Mouse (Mus musculus): ENCODE measurements at regions not wholly inside any gene's neighbourhood (a gene's known extent, or its start where the extent isn't known, plus 50 kb on each side); places are given as distances from the start of the nearest gene placed in this dataset.

- DNase-seq (ENCODE audit: low read depth, low spot score) = no peak
Measured at GRCm38 (mm10) chr7:72590351-72591115, 284.1 kb upstream of the Mctp2 start.

- DNase-seq (ENCODE audit: low read depth, low spot score) = no peak
Measured at GRCm38 (mm10) chr7:72592110-72592509, 285.7 kb upstream of the Mctp2 start.

GRCm38 (mm10) chr7:72592649-72593048, 286.2 kb upstream of the Mctp2 start:
- DNase-seq (ENCODE audit: low read depth, low spot score) = no peak

- DNase-seq (ENCODE audit: low read depth, low spot score) = no peak
Measured at GRCm38 (mm10) chr7:72593259-72593658, 286.9 kb upstream of the Mctp2 start.

- no peak for DNase-seq (ENCODE audit: low read depth, low spot score)
Measured at GRCm38 (mm10) chr7:72594741-72595140, 288.3 kb upstream of the Mctp2 start.

- no peak for DNase-seq (ENCODE audit: low read depth, low spot score)
Measured at GRCm38 (mm10) chr7:72596985-72597384, 290.6 kb upstream of the Mctp2 start.

- DNase-seq (ENCODE audit: low read depth, low spot score) = no peak
Measured at GRCm38 (mm10) chr7:72601933-72602332, 295.5 kb upstream of the Mctp2 start.

GRCm38 (mm10) chr7:72609791-72610190, 303.4 kb upstream of the Mctp2 start:
- DNase-seq (ENCODE audit: low read depth, low spot score) = no peak

GRCm38 (mm10) chr7:72615232-72615631, 308.8 kb upstream of the Mctp2 start:
- no peak for DNase-seq (ENCODE audit: low read depth, low spot score)

GRCm38 (mm10) chr7:72627369-72627768, 321.0 kb upstream of the Mctp2 start:
- DNase-seq (ENCODE audit: low read depth, low spot score) = no peak

GRCm38 (mm10) chr7:72639566-72639965, 333.2 kb upstream of the Mctp2 start:
- DNase-seq (ENCODE audit: low read depth, low spot score) = peak; percentile 52

GRCm38 (mm10) chr7:72675018-72675417, 368.6 kb upstream of the Mctp2 start:
- DNase-seq (ENCODE audit: low read depth, low spot score) = no peak

- DNase-seq (ENCODE audit: low read depth, low spot score) = no peak
Measured at GRCm38 (mm10) chr7:72685803-72686202, 379.4 kb upstream of the Mctp2 start.

GRCm38 (mm10) chr7:72687356-72687755, 380.9 kb upstream of the Mctp2 start:
- DNase-seq (ENCODE audit: low read depth, low spot score) = peak; percentile 19

GRCm38 (mm10) chr7:72691396-72691795, 385.0 kb upstream of the Mctp2 start:
- DNase-seq (ENCODE audit: low read depth, low spot score) = no peak

- no peak for DNase-seq (ENCODE audit: low read depth, low spot score)
Measured at GRCm38 (mm10) chr7:72691859-72692258, 385.5 kb upstream of the Mctp2 start.

- peak; percentile 18 for DNase-seq (ENCODE audit: low read depth, low spot score)
Measured at GRCm38 (mm10) chr7:72696736-72697135, 390.3 kb upstream of the Mctp2 start.

GRCm38 (mm10) chr7:72703652-72704341, 397.4 kb upstream of the Mctp2 start:
- DNase-seq (ENCODE audit: low read depth, low spot score) = no peak

GRCm38 (mm10) chr7:72711193-72712131, 405.1 kb upstream of the Mctp2 start:
- DNase-seq (ENCODE audit: low read depth, low spot score) = no peak

GRCm38 (mm10) chr7:72715401-72715800, 409.0 kb upstream of the Mctp2 start:
- DNase-seq (ENCODE audit: low read depth, low spot score) = no peak

GRCm38 (mm10) chr7:72716051-72716450, 409.6 kb upstream of the Mctp2 start:
- no peak for DNase-seq (ENCODE audit: low read depth, low spot score)

Measured in skeletal muscle tissue, adult 2 months (tissue).